Mouse (Mus musculus) kidney, adult 8-10 months (tissue): ENCODE measurements around the gene Fkbp10.

Source experiments
- DNase-seq, 2 experiments: peaks; one replicate each; pipeline ENCODE4 v3.0.0; 2022

The Fkbp10 gene

GRCm38 (mm10) chr11:100413541-100413940, 2.0 kb upstream of the Fkbp10 start:
- no peak for DNase-seq

GRCm38 (mm10) chr11:100414021-100414913, 1.2 kb upstream of the Fkbp10 start, which contains the start of gene P3h4:
Gene P3h4 (minus strand): TSS chr11:100414836.
- peak; percentile 68 to 80 for DNase-seq

- no peak for DNase-seq
Observed at GRCm38 (mm10) chr11:100421537-100421936, 6.0 kb downstream of the Fkbp10 start.

GRCm38 (mm10) chr11:100423836-100424235, 8.3 kb downstream of the Fkbp10 start:
- no peak for DNase-seq

- DNase-seq: peak; percentile 59 to 82
Observed at GRCm38 (mm10) chr11:100425851-100426250, 10.4 kb downstream of the Fkbp10 start.

- no peak for DNase-seq
Observed at GRCm38 (mm10) chr11:100426820-100427219, 11.3 kb downstream of the Fkbp10 start.

GRCm38 (mm10) chr11:100428612-100429199, 13.2 kb downstream of the Fkbp10 start:
- DNase-seq: no peak

GRCm38 (mm10) chr11:100430052-100430451, 14.6 kb downstream of the Fkbp10 start:
- no peak for DNase-seq

- DNase-seq: no peak
Observed at GRCm38 (mm10) chr11:100432002-100432401, 16.5 kb downstream of the Fkbp10 start.

GRCm38 (mm10) chr11:100435678-100436246, 20.3 kb downstream of the Fkbp10 start:
- DNase-seq: no peak

GRCm38 (mm10) chr11:100437901-100438300, 22.4 kb downstream of the Fkbp10 start:
- peak in 1 of 2 experiments; percentile 34 for DNase-seq

- peak; percentile 69 to 73 for DNase-seq
Observed at GRCm38 (mm10) chr11:100440691-100441522, 25.4 kb downstream of the Fkbp10 start.

- no peak for DNase-seq
Observed at GRCm38 (mm10) chr11:100441797-100442196, 26.3 kb downstream of the Fkbp10 start, which contains the start of the genes Nt5c3b and Klhl10. Gene Nt5c3b (minus strand): TSS chr11:100441808. Gene Klhl10 (plus strand): TSS chr11:100441917.

GRCm38 (mm10) chr11:100442625-100443024, 27.1 kb downstream of the Fkbp10 start:
- peak; percentile 47 to 51 for DNase-seq

GRCm38 (mm10) chr11:100457247-100457646, 41.8 kb downstream of the Fkbp10 start:
- DNase-seq: no peak

GRCm38 (mm10) chr11:100457711-100458110, 42.2 kb downstream of the Fkbp10 start:
- DNase-seq: no peak

GRCm38 (mm10) chr11:100462699-100463098, 47.2 kb downstream of the Fkbp10 start:
- no peak for DNase-seq

GRCm38 (mm10) chr11:100465229-100465792, 49.8 kb downstream of the Fkbp10 start:
- DNase-seq: no peak

GRCm38 (mm10) chr11:100465833-100466232, 50.3 kb downstream of the Fkbp10 start:
- DNase-seq: no peak

GRCm38 (mm10) chr11:100471352-100472196, 56.1 kb downstream of the Fkbp10 start:
- DNase-seq: no peak
